Mouse (Mus musculus) CH12.LX (cell line): ENCODE measurements around the gene S100a14. TPM values are rescaled to one million over a fixed set of nuclear protein-coding genes. Genes with fewer than 3 reads are reported as not detected.

ENCODE experiments used
- DNase-seq: peaks from one replicate; pipeline ENCODE4 v3.0.0-alpha.2; 2013; ENCODE audit errors: extremely low read depth
- H3K27ac ChIP-seq: 2 replicates; pipeline ENCODE4 v1.5.1; 2012; ENCODE audit warnings: low read depth, mild to moderate bottlenecking, control low read depth, moderate library complexity; ENCODE audit not compliant: insufficient read depth
- H3K27me3 ChIP-seq: replicated peaks from 2 replicates; pipeline ENCODE3; 2012; ENCODE audit warnings: inconsistent platforms
- H3K36me3 ChIP-seq, 2 experiments: replicated peaks in 1 of 2; 2 replicates each; pipeline versions ENCODE3 to v1.6.1; 2012; ENCODE audit warnings: inconsistent platforms in 1 of 2, low read length in 1 of 2, mild to moderate bottlenecking in 1 of 2, mixed read lengths in 1 of 2, moderate library complexity in 1 of 2; ENCODE audit not compliant: control insufficient read depth in 1 of 2, insufficient read depth in 1 of 2
- H3K4me1 ChIP-seq, 2 experiments: 2 replicates each; pipeline ENCODE4 v1.6.1; 2012; ENCODE audit warnings: inconsistent platforms in 1 of 2, moderate library complexity in 1 of 2; ENCODE audit not compliant: insufficient read depth in 2 of 2, control insufficient read depth in 1 of 2
- H3K4me2 ChIP-seq: 2 replicates; pipeline ENCODE4 v1.6.1; 2012; ENCODE audit warnings: low read depth, mild to moderate bottlenecking, control low read depth; ENCODE audit not compliant: poor library complexity, insufficient read depth, severe bottlenecking
- H3K4me3 ChIP-seq, 3 experiments: fragments of 150-350 bp in 1 of 3; sonication (generic) in 1 of 3; replicated peaks in 1 of 3; 2 replicates each; pipeline versions ENCODE3 to v1.5.1; 2011 to 2012; ENCODE audit warnings: low read depth in 2 of 3, low read length in 2 of 3, mild to moderate bottlenecking in 2 of 3, moderate library complexity in 2 of 3, control low read depth in 1 of 3, improper control_type of control experiment in 1 of 3, inconsistent platforms in 1 of 3, mixed read lengths in 1 of 3; ENCODE audit not compliant: poor library complexity in 1 of 3
- H3K79me2 ChIP-seq: replicated peaks from 2 replicates; pipeline ENCODE4 v1.6.1; 2012; ENCODE audit warnings: mild to moderate bottlenecking, moderate library complexity; ENCODE audit not compliant: control insufficient read depth, poor library complexity, insufficient read depth, severe bottlenecking; ENCODE audit errors: extremely low read depth
- H3K9ac ChIP-seq: 2 replicates; pipeline ENCODE4 v1.6.1; 2012; ENCODE audit warnings: low read depth, mild to moderate bottlenecking, control low read depth, moderate library complexity; ENCODE audit not compliant: insufficient read depth
- H3K9me3 ChIP-seq: replicated peaks from 2 replicates; pipeline ENCODE3; 2012; ENCODE audit warnings: low read length, inconsistent platforms, mixed read lengths
- CHD1 ChIP-seq: IDR thresholded peaks from 2 replicates; pipeline ENCODE4 v1.6.1; 2012; ENCODE audit warnings: low read depth, low read length, improper control_type of control experiment, inconsistent platforms
- E2F4 ChIP-seq: IDR thresholded peaks from 2 replicates; pipeline ENCODE4 v1.6.1; 2011; ENCODE audit warnings: low read depth, low read length, improper control_type of control experiment; ENCODE audit not compliant: insufficient replicate concordance
- ELF1 ChIP-seq: IDR thresholded peaks from 2 replicates; pipeline ENCODE4 v1.6.1; 2014; ENCODE audit warnings: low read depth, mild to moderate bottlenecking, inconsistent platforms, low read length, improper control_type of control experiment
- EP300 ChIP-seq: IDR thresholded peaks from 2 replicates; pipeline ENCODE4 v1.6.1; 2011; ENCODE audit warnings: low read length, improper control_type of control experiment
- ETS1 ChIP-seq: conservative IDR thresholded peaks from 2 replicates; pipeline ENCODE4 v1.6.1; 2012; ENCODE audit warnings: low read depth, mild to moderate bottlenecking, inconsistent platforms, low read length, improper control_type of control experiment, moderate library complexity
- GABPA ChIP-seq: IDR thresholded peaks from 2 replicates; pipeline ENCODE4 v1.6.1; 2012; ENCODE audit warnings: low read depth, low read length, improper control_type of control experiment, inconsistent platforms; ENCODE audit not compliant: insufficient replicate concordance
- HCFC1 ChIP-seq: IDR thresholded peaks from 2 replicates; pipeline ENCODE4 v1.6.1; 2012; ENCODE audit warnings: low read depth, mild to moderate bottlenecking, inconsistent platforms, low read length, improper control_type of control experiment
- IRF4 ChIP-seq: IDR thresholded peaks from 2 replicates; pipeline ENCODE4 v1.6.1; 2014; ENCODE audit warnings: low read depth, mild to moderate bottlenecking, inconsistent platforms, low read length, improper control_type of control experiment
- JUND ChIP-seq: conservative IDR thresholded peaks from 2 replicates; pipeline ENCODE4 v1.6.1; 2011; ENCODE audit warnings: low read depth, low read length, improper control_type of control experiment
- MAFK ChIP-seq: IDR thresholded peaks from 2 replicates; pipeline ENCODE4 v1.6.1; 2011; ENCODE audit warnings: low read length, improper control_type of control experiment; ENCODE audit not compliant: insufficient replicate concordance
- MAZ ChIP-seq: IDR thresholded peaks from 2 replicates; pipeline ENCODE4 v1.6.1; 2012; ENCODE audit warnings: low read depth, mild to moderate bottlenecking, inconsistent platforms, low read length, improper control_type of control experiment, moderate library complexity
- MEF2A ChIP-seq: IDR thresholded peaks from 2 replicates; pipeline ENCODE4 v1.6.1; 2014; ENCODE audit warnings: low read depth, mild to moderate bottlenecking, inconsistent platforms, low read length, improper control_type of control experiment, borderline replicate concordance
- MXI1 ChIP-seq: IDR thresholded peaks from 2 replicates; pipeline ENCODE4 v1.6.1; 2011; ENCODE audit warnings: mild to moderate bottlenecking, low read depth, low read length, improper control_type of control experiment
- MYC ChIP-seq: IDR thresholded peaks from 2 replicates; pipeline ENCODE4 v1.6.1; 2011; ENCODE audit warnings: low read depth, mild to moderate bottlenecking, improper control_type of control experiment, low read length
- NRF1 ChIP-seq: IDR thresholded peaks from 2 replicates; pipeline ENCODE4 v1.6.1; 2014; ENCODE audit warnings: low read depth, mild to moderate bottlenecking, inconsistent platforms, low read length, improper control_type of control experiment, moderate library complexity
- POLR2A ChIP-seq: IDR thresholded peaks from 2 replicates; pipeline ENCODE4 v1.6.1; 2011; ENCODE audit warnings: low read depth, mild to moderate bottlenecking, improper control_type of control experiment, low read length
- POLR2AphosphoS2 ChIP-seq: IDR thresholded peaks from 2 replicates; pipeline ENCODE4 v1.6.1; 2011; ENCODE audit warnings: low read depth, low read length, improper control_type of control experiment
- RAD21 ChIP-seq: IDR thresholded peaks from 2 replicates; pipeline ENCODE4 v1.6.1; 2011; ENCODE audit warnings: low read depth, mild to moderate bottlenecking, low read length, improper control_type of control experiment, moderate library complexity
- RCOR1 ChIP-seq: conservative IDR thresholded peaks from 2 replicates; pipeline ENCODE4 v1.6.1; 2012; ENCODE audit warnings: low read depth, mild to moderate bottlenecking, inconsistent platforms, low read length, improper control_type of control experiment
- SIN3A ChIP-seq: IDR thresholded peaks from 2 replicates; pipeline ENCODE4 v1.6.1; 2012; ENCODE audit warnings: low read length, improper control_type of control experiment, inconsistent platforms
- TCF12 ChIP-seq: IDR thresholded peaks from 2 replicates; pipeline ENCODE4 v1.6.1; 2014; ENCODE audit warnings: low read depth, mild to moderate bottlenecking, inconsistent platforms, low read length, improper control_type of control experiment
- UBTF ChIP-seq: IDR thresholded peaks from 2 replicates; pipeline ENCODE4 v1.6.1; 2012; ENCODE audit warnings: low read depth, mild to moderate bottlenecking, inconsistent platforms, low read length, improper control_type of control experiment, moderate library complexity
- ZKSCAN1 ChIP-seq: IDR thresholded peaks from 2 replicates; pipeline ENCODE4 v1.6.1; 2012; ENCODE audit warnings: low read depth, inconsistent platforms, low read length, improper control_type of control experiment, borderline replicate concordance
- ZMIZ1 ChIP-seq: IDR thresholded peaks from 2 replicates; pipeline ENCODE4 v1.6.1; 2012; ENCODE audit warnings: low read depth, mild to moderate bottlenecking, inconsistent platforms, low read length, improper control_type of control experiment
- ZNF384 ChIP-seq: IDR thresholded peaks from 2 replicates; pipeline ENCODE4 v1.6.1; 2012; ENCODE audit warnings: low read depth, low read length, improper control_type of control experiment, inconsistent platforms
- dilution Hi-C: fragments of 300-500 bp; cut with MboI; formaldehyde crosslinking; loops from 2 replicates; pipeline ENCODE4 v1.14.3; 2020; ENCODE audit warnings: low sequenced_read_pairs; ENCODE audit not compliant: extremely low pct_unique_long_range_greater_than_20kb, extremely low pct_ligation_motif_present
- in situ Hi-C: fragments of 300-500 bp; cut with MboI; formaldehyde crosslinking; loops from 3 replicates; pipeline ENCODE4 v1.14.3; 2019; ENCODE audit warnings: low sequenced_read_pairs, low pct_ligation_motif_present, low pct_unique_long_range_greater_than_20kb, mixed read lengths
- polyA plus RNA-seq: library from polyadenylated mRNA; unstranded; fragments of >175 nt; gene quantifications from 2 replicates; pipeline ENCODE4 v1.2.1, GENCODE M21; 2012; ENCODE audit warnings: low read depth; ENCODE audit not compliant: insufficient read length
- total RNA-seq, 2 experiments: library from RNA; depleted of rRNA; stranded (reverse); fragments of 300-350 nt in 1 of 2; fragments of >200 nt in 1 of 2; gene quantifications; 2 replicates each; pipeline ENCODE4 v1.2.3; 2012 to 2014

S100a14 gene
- total and polyA plus RNA-seq, 3 experiments, result not detected

DNA sequence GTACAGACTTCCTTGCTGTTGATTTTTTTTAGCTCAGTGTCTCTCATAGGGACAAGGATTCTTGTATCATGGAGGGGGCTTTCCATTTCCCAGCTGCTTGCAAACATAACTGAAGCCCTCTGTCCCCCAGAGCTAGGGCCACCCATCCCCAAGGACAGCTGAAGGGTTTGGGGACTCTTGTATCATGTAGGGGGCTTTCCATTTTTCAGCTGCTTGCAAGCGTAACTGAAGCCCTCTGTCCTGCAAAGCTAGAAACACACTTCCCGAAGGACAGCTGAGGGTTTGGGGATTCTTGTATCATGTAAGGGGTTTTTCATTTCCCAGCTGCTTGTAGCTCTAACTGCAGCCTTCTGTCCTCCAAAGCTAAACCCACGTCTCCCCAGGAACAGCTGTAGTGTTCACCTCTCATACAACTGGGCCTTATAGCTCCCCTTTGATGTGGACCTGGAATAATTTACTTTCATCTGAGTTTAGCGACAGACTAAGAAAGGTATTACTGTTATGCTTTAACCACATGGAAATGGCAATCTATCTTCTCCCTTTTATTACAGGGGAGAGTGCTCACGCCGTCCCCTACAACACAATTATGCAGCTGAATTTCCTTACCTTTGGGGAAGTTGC is 33.5 kb downstream of the S100a14 start, which contains the start of gene S100a3:
Gene S100a3 (plus strand): TSS at position 571 of the 621 bp plus-strand sequence.
- no peak within 1 kb of the TSS for H3K4me2 ChIP-seq
- H3K9me3 ChIP-seq, result no peaks in the 10 kb centered on the region
- H3K36me3 ChIP-seq, result no peaks in the 10 kb centered on the region
- no peaks in the 10 kb centered on the region for H3K4me1 ChIP-seq
- TF ChIP-seq RCOR1 (no peak), GABPA (no peak), EP300 (no peak), MEF2A (no peak), MAFK (no peak), IRF4 (no peak), POLR2A (no peak), SIN3A (no peak), TCF12 (no peak), MAZ (no peak), E2F4 (no peak), JUND (no peak), ZMIZ1 (no peak)
- no peak within 1 kb of the TSS for H3K9ac ChIP-seq
- no peak within 1 kb of the TSS for H3K27ac ChIP-seq
- dilution Hi-C loops (no loop called here), in situ Hi-C loops (no loop called here)
- H3K27me3 ChIP-seq, result peaks cover 42% of the 10 kb centered on the region
- no peaks in the 10 kb centered on the region for H3K79me2 ChIP-seq
- DNase-seq, result no peak
- H3K4me3 ChIP-seq, result no peak within 1 kb of the TSS

DNA sequence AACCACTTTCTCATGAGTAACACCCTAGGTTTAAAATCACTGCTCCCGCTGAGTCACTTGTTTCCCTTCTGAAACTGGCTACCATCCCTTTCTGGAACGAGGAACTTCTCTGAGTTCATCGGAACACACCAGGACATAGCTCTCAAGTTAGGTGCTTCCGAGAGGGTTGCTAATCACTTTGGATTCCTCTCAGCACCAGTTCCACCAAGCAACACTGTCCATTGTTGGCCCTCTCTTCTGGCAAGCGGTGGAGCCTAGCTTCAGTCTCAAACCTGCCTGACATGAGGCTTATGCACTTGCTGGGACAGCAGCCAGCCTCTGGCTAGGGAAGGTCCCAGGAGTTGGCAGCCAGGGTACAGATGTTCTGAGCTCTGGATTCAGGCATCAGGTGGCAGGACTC is 48.0 kb downstream of the S100a14 start:
- in situ Hi-C loops, result no loop called here
- Histone ChIP-seq H3K4me3 (no peak overlapping the region), H3K4me2 (no peak overlapping the region), H3K9ac (no peak overlapping the region), H3K27me3 (peaks cover 2% of the 10 kb centered on the region), H3K79me2 (no peaks in the 10 kb centered on the region), H3K36me3 (no peaks in the 10 kb centered on the region), H3K4me1 (no peaks in the 10 kb centered on the region), H3K9me3 (no peaks in the 10 kb centered on the region), H3K27ac (no peak overlapping the region)
- TF ChIP-seq MAZ (no peak), HCFC1 (no peak), NRF1 (no peak), TCF12 (no peak), POLR2A (no peak), RAD21 (no peak), ELF1 (no peak), JUND (no peak), GABPA (no peak), ZKSCAN1 (no peak), ZNF384 (no peak), POLR2AphosphoS2 (no peak), ETS1 (no peak), MYC (no peak), CHD1 (no peak), MXI1 (no peak), UBTF (no peak)
- no peak for DNase-seq
- dilution Hi-C loops, result no loop called here
